Comparison of ENCODE assay signal across 32 mouse cellular contexts in genomic region chr10:121634159-121634558, GRCm38 (mm10). TPM values are rescaled to one million over a fixed set of nuclear protein-coding genes. Genes with fewer than 3 reads are reported as not detected.
DNase-seq lines count a peak whose midpoint lies in the region; ATAC-seq and TF ChIP-seq lines count a peak whose summit lies in the region.
"Had no signal": no experiment of that assay in that cellular context is flagged by ENCODE, and none has a peak within 500 bp of the region (broad histone marks: within the 10 kb centered on the region; RNA-seq: fewer than 3 reads in every experiment).

No protein-coding gene starts in this region.

- peak; percentile 72 for ATAC-seq in granulocyte monocyte progenitor cell, adult 5-6 weeks (replicated peaks; ENCODE audit: poor library complexity, severe bottlenecking)
- ATAC-seq: forebrain, embryonic 13.5 days; forebrain, embryonic 16.5 days; hindbrain, postnatal 0 days; intestine, postnatal 0 days; Patski had no signal

- no peak for TF ChIP-seq RAD21 in MEL (IDR thresholded peaks at IDR 0.05; ENCODE audit: low read depth, low read length)

- TF ChIP-seq CTCF in MEL (IDR thresholded peaks at IDR 0.05 in 2 of 3, conservative IDR thresholded peaks at IDR 0.05 in 1 of 3; ENCODE audit: control insufficient read depth in 1 of 3, insufficient read depth in 1 of 3, low read depth in 2 of 3, low read length in 3 of 3, poor library complexity in 1 of 3, severe bottlenecking in 1 of 3), result no peak

- H3K27ac ChIP-seq in MEL (ENCODE audit: control insufficient read depth, low read depth, low read length), result no peak overlapping the region
- H3K27ac ChIP-seq: forebrain, embryonic 10.5 days; forebrain, embryonic 13.5 days; heart, adult 2 months; hindbrain, embryonic 10.5 days; hindbrain, embryonic 14.5 days; hindbrain, postnatal 0 days had no signal

- peak in 1 of 2 experiments; percentile 76; a peak in 2 of 4 replicates for TF ChIP-seq POLR2A in MEL (IDR thresholded peaks at IDR 0.05; ENCODE audit: control insufficient read depth in 1 of 2, insufficient read depth in 1 of 2, low read depth in 1 of 2, low read length in 2 of 2, poor library complexity in 1 of 2)

- H3K79me2 ChIP-seq in MEL (ENCODE audit: control insufficient read depth, insufficient read depth, low read length, poor library complexity), result no peaks in the 10 kb centered on the region

- H3K4me1 ChIP-seq in MEL (ENCODE audit: control insufficient read depth in 1 of 2, insufficient read depth in 2 of 2, low read length in 2 of 2), result peaks cover 10 to 16% of the 10 kb centered on the region in 2 experiments
- H3K4me1 ChIP-seq: forebrain, embryonic 10.5 days; forebrain, embryonic 13.5 days; hindbrain, embryonic 10.5 days had no signal

- peaks cover 0 to 17% of the 10 kb centered on the region in 2 experiments; a peak in 2 of 4 replicates for H3K36me3 ChIP-seq in MEL (ENCODE audit: control insufficient read depth in 1 of 2, insufficient read depth in 2 of 2, low read length in 2 of 2)
- H3K36me3 ChIP-seq: forebrain, embryonic 10.5 days; hindbrain, embryonic 10.5 days had no signal

- H3K9ac ChIP-seq in MEL (ENCODE audit: control insufficient read depth, low read depth, low read length, poor library complexity, severe bottlenecking), result no peak overlapping the region
- H3K9ac ChIP-seq: forebrain, embryonic 13.5 days; hindbrain, embryonic 14.5 days had no signal

- H3K9me3 ChIP-seq in MEL (replicated peaks; ENCODE audit: insufficient read depth, low read length), result no peaks in the 10 kb centered on the region
- H3K9me3 ChIP-seq: forebrain, embryonic 10.5 days; forebrain, embryonic 13.5 days; hindbrain, embryonic 10.5 days had no signal

- H3K27me3 ChIP-seq in MEL (ENCODE audit: control insufficient read depth in 1 of 2, insufficient read depth in 2 of 2, low read length in 2 of 2), result no peaks in the 10 kb centered on the region
- H3K27me3 ChIP-seq: CH12.LX; forebrain, embryonic 13.5 days had no signal

- DNase-seq in A20 (ENCODE audit: low read depth, low spot score) (peak; percentile 26), MEL (ENCODE audit: low read depth, low spot score) (peak; percentile 79)
- no peak for DNase-seq in adrenal gland, postnatal 36 days
- no peak for DNase-seq in left cerebral cortex, adult 11 months (ENCODE audit: low spot score)
- DNase-seq in heart, adult 8-10 months (ENCODE audit: low spot score), result no peak
- DNase-seq: adrenal gland, postnatal 10 days; B cell, adult 2 months; cerebellum, adult 11 months; cerebellum, adult 2 months; cerebellum, adult 9-11 months; cerebellum, postnatal 25 days; embryo, embryonic 11 days; gastrocnemius, postnatal 10 days; gastrocnemius, postnatal 36 days; heart, adult 2 months; heart, postnatal 36 days; kidney, adult 2 months had no signal

- no peak overlapping the region for H3K4me3 ChIP-seq in MEL (ENCODE audit: control insufficient read depth in 1 of 2, insufficient read depth in 1 of 2, low read depth in 2 of 2, low read length in 2 of 2)
- H3K4me3 ChIP-seq: forebrain, embryonic 10.5 days; forebrain, embryonic 13.5 days; heart, adult 2 months; hindbrain, embryonic 10.5 days had no signal

- no peak for TF ChIP-seq EP300 in MEL (IDR thresholded peaks at IDR 0.05; ENCODE audit: low read depth in 1 of 2, low read length in 2 of 2)

TF ChIP-seq in MEL, 35 proteins besides CTCF, POLR2A, EP300 and RAD21:
- TF ChIP-seq MAFK (IDR thresholded peaks at IDR 0.05; ENCODE audit: borderline replicate concordance, low read depth, low read length) (no peak), NELFE (IDR thresholded peaks at IDR 0.05; ENCODE audit: low read depth, low read length) (peak; percentile 55), TAL1 (IDR thresholded peaks at IDR 0.05; ENCODE audit: low read length) (no peak), UBTF (IDR thresholded peaks at IDR 0.05; ENCODE audit: borderline replicate concordance, insufficient read depth, low read depth, low read length) (no peak), TBP (IDR thresholded peaks at IDR 0.05; ENCODE audit: low read depth, low read length) (peak; percentile 49; the same call in 1 of the 2 replicates), POLR2AphosphoS2 (IDR thresholded peaks at IDR 0.05; ENCODE audit: low read length) (no peak), E2F4 (IDR thresholded peaks at IDR 0.05; ENCODE audit: borderline replicate concordance, low read depth, low read length) (no peak), MAZ (IDR thresholded peaks at IDR 0.05; ENCODE audit: low read depth, low read length) (no peak), MYC (IDR thresholded peaks at IDR 0.05; ENCODE audit: low read depth, low read length) (no peak), MYB (IDR thresholded peaks at IDR 0.05; ENCODE audit: low read depth, low read length) (no peak)

RNA-seq across cellular contexts. Expression of gene D930020B18Rik, which starts 7.2 kb away (rescaled TPM):
- total RNA-seq in MEL (2012; rRNA removed), result 0.46 and 0.65 TPM in 2 replicates
- under 1 TPM in 1 of 2 experiments, not detected in 1; 0.61 TPM for polyA plus RNA-seq in MEL (2012; ENCODE audit: insufficient read depth in 1 of 2, insufficient read length in 2 of 2, low read depth in 1 of 2, low replicate concordance in 2 of 2, missing spikeins in 1 of 2)
- not detected in 2 replicates for total RNA-seq in granulocyte monocyte progenitor cell, adult 5-6 weeks (2014; fragmentation: Nextera tagmentation)
- 2.5 TPM in 1 of 2 replicates, not detected in the other for total RNA-seq in granulocyte monocyte progenitor cell, adult 5-6 weeks (2017)
- total RNA-seq in adrenal gland, postnatal 36 days (2021), result not detected
- not detected for total RNA-seq in heart, adult 8-10 months (2022)
- total RNA-seq: adrenal gland, adult 18-20 months; adrenal gland, postnatal 10 days; CH12.LX; gastrocnemius, adult 18-20 months; gastrocnemius, postnatal 10 days; gastrocnemius, postnatal 36 days; heart, adult 2 months; heart, postnatal 36 days had no signal
- polyA plus RNA-seq: forebrain, embryonic 13.5 days; heart, adult 2 months; heart, embryonic 11.5 days; heart, embryonic 14.5 days; heart, postnatal 0 days; hindbrain, embryonic 10.5 days; Patski had no signal

RNA-seq across cellular contexts. Expression of gene Xpot, which starts 8.0 kb away (rescaled TPM):
- 154 and 182 TPM in 2 replicates for total RNA-seq in MEL (2012; rRNA removed)
- polyA plus RNA-seq in MEL (2012; ENCODE audit: insufficient read depth in 1 of 2, insufficient read length in 2 of 2, low read depth in 1 of 2, low replicate concordance in 2 of 2, missing spikeins in 1 of 2), result 100 to 1,000 TPM; 122 to 304 TPM
- total RNA-seq in granulocyte monocyte progenitor cell, adult 5-6 weeks (2014; fragmentation: Nextera tagmentation), result 69.6 and 73.3 TPM in 2 replicates
- total RNA-seq in granulocyte monocyte progenitor cell, adult 5-6 weeks (2017), result 93.8 and 105 TPM in 2 replicates
- 100 to 1,000 TPM in 1 of 2 experiments, 10 to 100 TPM in 1; 54.1 to 104 TPM for total RNA-seq in adrenal gland, postnatal 36 days (2021)
- total RNA-seq in heart, adult 8-10 months (2022), result 10 to 100 TPM; 29.2 to 31.6 (median 31.1) TPM

RNA-seq across cellular contexts. Expression of gene Tbk1, which starts 47.6 kb away (rescaled TPM):
- 18.0 and 21.5 TPM in 2 replicates for total RNA-seq in MEL (2012; rRNA removed)
- polyA plus RNA-seq in MEL (2012; ENCODE audit: insufficient read depth in 1 of 2, insufficient read length in 2 of 2, low read depth in 1 of 2, low replicate concordance in 2 of 2, missing spikeins in 1 of 2), result 10 to 100 TPM in 1 of 2 experiments, not detected in 1; 31.1 TPM
- 69.1 and 70.9 TPM in 2 replicates for total RNA-seq in granulocyte monocyte progenitor cell, adult 5-6 weeks (2014; fragmentation: Nextera tagmentation)
- total RNA-seq in granulocyte monocyte progenitor cell, adult 5-6 weeks (2017), result 53.0 and 67.7 TPM in 2 replicates
- 10 to 100 TPM; 40.2 to 42.6 TPM for total RNA-seq in adrenal gland, postnatal 36 days (2021)
- total RNA-seq in heart, adult 8-10 months (2022), result 10 to 100 TPM; 12.0 to 17.2 (median 16.2) TPM

Comparison
In these comparisons a context has a peak if more than half of its experiments do, and no peak if none do; other contexts are left out.
1. DNase-seq: peak in A20 (single experiment) and MEL (single experiment); none in adrenal gland, postnatal 36 days (0 of 2), left cerebral cortex, adult 11 months (single experiment) and heart, adult 8-10 months (single experiment).